Mouse (Mus musculus) forebrain, embryonic 11.5 days (tissue): ENCODE results near the gene Cflar. TPM values are rescaled to one million over a fixed set of nuclear protein-coding genes. Genes with fewer than 3 reads are reported as not detected.

Experiments used
- ATAC-seq: fragments of 200-750 bp; cut with Nextera tagmentation; replicated peaks from 2 replicates; pipeline ENCODE4 v1.8.0; 2017; ENCODE audit warnings: moderate TSS enrichment; ENCODE audit not compliant: low FRiP score
- DNase-seq: peaks from one replicate; pipeline ENCODE4 v3.0.0-alpha.2; 2017; ENCODE audit warnings: low spot score
- H3K27ac ChIP-seq: fragments of 300-500 bp; sonication (generic); 2 replicates; pipeline ENCODE4 v1.5.1; 2014; ENCODE audit warnings: low read depth, low read length
- H3K27me3 ChIP-seq: fragments of 300-500 bp; sonication (generic); 2 replicates; pipeline ENCODE4 v1.6.1; 2014; ENCODE audit warnings: mild to moderate bottlenecking, low read length, mixed read lengths; ENCODE audit not compliant: control insufficient read depth, insufficient read depth
- H3K36me3 ChIP-seq: fragments of 300-500 bp; sonication (generic); 2 replicates; pipeline ENCODE4 v1.6.1; 2014; ENCODE audit warnings: mild to moderate bottlenecking, low read length, moderate library complexity, mixed read lengths; ENCODE audit not compliant: control insufficient read depth, insufficient read depth
- H3K4me1 ChIP-seq: fragments of 300-500 bp; sonication (generic); replicated peaks from 2 replicates; pipeline ENCODE4 v1.6.1; 2014; ENCODE audit warnings: low read length, mixed read lengths; ENCODE audit not compliant: control insufficient read depth, insufficient read depth
- H3K4me2 ChIP-seq: fragments of 300-500 bp; sonication (generic); 2 replicates; pipeline ENCODE4 v1.6.1; 2014; ENCODE audit warnings: low read depth, mild to moderate bottlenecking, low read length, moderate library complexity, mixed read lengths; ENCODE audit not compliant: severe bottlenecking
- H3K4me3 ChIP-seq: fragments of 300-500 bp; sonication (generic); 2 replicates; pipeline ENCODE4 v1.5.1; 2014; ENCODE audit warnings: low read depth, low read length
- H3K9ac ChIP-seq: fragments of 300-500 bp; sonication (generic); 2 replicates; pipeline ENCODE4 v1.6.1; 2014; ENCODE audit warnings: low read length
- H3K9me3 ChIP-seq: fragments of 300-500 bp; sonication (generic); 2 replicates; pipeline ENCODE4 v1.6.1; 2016; ENCODE audit warnings: low read length, mixed read lengths; ENCODE audit not compliant: control insufficient read depth
- WGBS: fragments of 180-500 bp; shearing (Covaris S2); extraction: QIAGEN DNeasy Blood & Tissue Kit; methylation state at CpG from one replicate; pipeline ENCODE4 v1.1.7; 2014; 5-methylcytosine and 5-hydroxymethylcytosine counted together
- polyA plus RNA-seq: library from polyadenylated mRNA; unstranded; fragments of >200 nt; fragmentation: Nextera tagmentation; extraction: Ambion mirVana; gene quantifications from 2 replicates; pipeline ENCODE4 v1.2.1, GENCODE M21; 2014

Cflar gene
- polyA plus RNA-seq, 1 experiment from 2014 or later = 21.3 TPM

- H3K36me3 ChIP-seq = no peaks in the 10 kb centered on the region; the same call in 1 of the 2 replicates
- H3K9me3 ChIP-seq = no peaks in the 10 kb centered on the region
- no peak overlapping the region for H3K9ac ChIP-seq
- no peak overlapping the region for H3K4me3 ChIP-seq
- WGBS = 95% methylated on average over 11 of the region's 11 CpGs
- H3K4me2 ChIP-seq = no peak overlapping the region
- H3K27me3 ChIP-seq = no peaks in the 10 kb centered on the region
- no peak overlapping the region for H3K27ac ChIP-seq
- ATAC-seq = no peak
- no peaks in the 10 kb centered on the region for H3K4me1 ChIP-seq
- DNase-seq = no peak
These were observed 23.0 kb downstream of the Cflar start for GRCm38 (mm10) chr1:58734043-58734920.

- Histone ChIP-seq H3K4me1 (no peaks in the 10 kb centered on the region), H3K4me3 (no peak overlapping the region), H3K27me3 (no peaks in the 10 kb centered on the region), H3K36me3 (no peaks in the 10 kb centered on the region; the same call in 1 of the 2 replicates), H3K4me2 (no peak overlapping the region), H3K9ac (no peak overlapping the region), H3K9me3 (no peaks in the 10 kb centered on the region), H3K27ac (no peak overlapping the region)
- DNase-seq = no peak
- 95% methylated on average over 7 of the region's 7 CpGs for WGBS
- ATAC-seq = no peak
These were observed 24.7 kb downstream of the Cflar start for GRCm38 (mm10) chr1:58735962-58736361.

GRCm38 (mm10) chr1:58736968-58737367 is 25.7 kb downstream of the Cflar start:
- Histone ChIP-seq H3K4me2 (no peak overlapping the region), H3K9me3 (no peaks in the 10 kb centered on the region), H3K27ac (no peak overlapping the region), H3K4me1 (no peaks in the 10 kb centered on the region), H3K27me3 (no peaks in the 10 kb centered on the region), H3K9ac (no peak overlapping the region), H3K4me3 (no peak overlapping the region), H3K36me3 (no peaks in the 10 kb centered on the region; the same call in 1 of the 2 replicates)
- 96% methylated on average over 22 of the region's 22 CpGs for WGBS
- ATAC-seq (no peak), DNase-seq (no peak)

- no peak for ATAC-seq
- Histone ChIP-seq H3K4me3 (no peak overlapping the region), H3K36me3 (no peaks in the 10 kb centered on the region; the same call in 1 of the 2 replicates), H3K9ac (no peak overlapping the region), H3K4me2 (no peak overlapping the region), H3K27me3 (no peaks in the 10 kb centered on the region), H3K4me1 (no peaks in the 10 kb centered on the region), H3K27ac (no peak overlapping the region), H3K9me3 (no peaks in the 10 kb centered on the region)
- no peak for DNase-seq
- WGBS = 96% methylated on average over 7 of the region's 7 CpGs
These were observed 28.2 kb downstream of the Cflar start for GRCm38 (mm10) chr1:58739529-58739928.

GRCm38 (mm10) chr1:58742571-58743021 is 31.3 kb downstream of the Cflar start:
- no peak overlapping the region for H3K27ac ChIP-seq
- ATAC-seq (no peak), DNase-seq (no peak)
- no peaks in the 10 kb centered on the region for H3K4me1 ChIP-seq
- no peak overlapping the region for H3K4me2 ChIP-seq
- no peak overlapping the region for H3K9ac ChIP-seq
- H3K36me3 ChIP-seq = no peaks in the 10 kb centered on the region
- no peaks in the 10 kb centered on the region for H3K9me3 ChIP-seq
- 82% methylated on average over 5 of the region's 5 CpGs for WGBS
- no peaks in the 10 kb centered on the region for H3K27me3 ChIP-seq
- no peak overlapping the region for H3K4me3 ChIP-seq

- ATAC-seq = no peak
- no peaks in the 10 kb centered on the region for H3K27me3 ChIP-seq
- H3K4me2 ChIP-seq = no peak overlapping the region
- H3K9me3 ChIP-seq = no peaks in the 10 kb centered on the region
- DNase-seq = no peak
- H3K36me3 ChIP-seq = no peaks in the 10 kb centered on the region; the same call in 1 of the 2 replicates
- WGBS = 95% methylated on average over 6 of the region's 6 CpGs
- H3K27ac ChIP-seq = no peak overlapping the region
- no peak overlapping the region for H3K9ac ChIP-seq
- H3K4me3 ChIP-seq = no peak overlapping the region
- H3K4me1 ChIP-seq = no peaks in the 10 kb centered on the region
These were observed 31.9 kb downstream of the Cflar start for GRCm38 (mm10) chr1:58743252-58743651.

GRCm38 (mm10) chr1:58744645-58745044 is 33.3 kb downstream of the Cflar start:
- no peaks in the 10 kb centered on the region for H3K27me3 ChIP-seq
- H3K4me2 ChIP-seq = no peak overlapping the region
- DNase-seq = no peak
- no peak overlapping the region for H3K27ac ChIP-seq
- no peaks in the 10 kb centered on the region for H3K4me1 ChIP-seq
- no peaks in the 10 kb centered on the region for H3K9me3 ChIP-seq
- H3K36me3 ChIP-seq = no peaks in the 10 kb centered on the region; the same call in 1 of the 2 replicates
- WGBS = 93% methylated on average over 7 of the region's 7 CpGs
- H3K9ac ChIP-seq = no peak overlapping the region
- ATAC-seq = no peak
- H3K4me3 ChIP-seq = no peak overlapping the region

GRCm38 (mm10) chr1:58746880-58747279 is 35.6 kb downstream of the Cflar start:
- no peak overlapping the region for H3K9ac ChIP-seq
- no peaks in the 10 kb centered on the region for H3K4me1 ChIP-seq
- H3K9me3 ChIP-seq = no peaks in the 10 kb centered on the region
- ATAC-seq (no peak), DNase-seq (peak; percentile 53)
- H3K27me3 ChIP-seq = no peaks in the 10 kb centered on the region
- H3K36me3 ChIP-seq = no peaks in the 10 kb centered on the region; the same call in 1 of the 2 replicates
- 72% methylated on average over 9 of the region's 9 CpGs for WGBS
- H3K4me3 ChIP-seq = no peak overlapping the region
- H3K27ac ChIP-seq = no peak overlapping the region
- H3K4me2 ChIP-seq = no peak overlapping the region

GRCm38 (mm10) chr1:58759451-58759850 is 48.1 kb downstream of the Cflar start:
- no peaks in the 10 kb centered on the region for H3K27me3 ChIP-seq
- H3K4me3 ChIP-seq = no peak overlapping the region
- H3K9me3 ChIP-seq = no peaks in the 10 kb centered on the region
- H3K9ac ChIP-seq = no peak overlapping the region
- no peak overlapping the region for H3K27ac ChIP-seq
- ATAC-seq = no peak
- 91% methylated on average over 3 of the region's 3 CpGs for WGBS
- H3K4me1 ChIP-seq = no peaks in the 10 kb centered on the region
- H3K36me3 ChIP-seq = no peaks in the 10 kb centered on the region
- DNase-seq = no peak
- no peak overlapping the region for H3K4me2 ChIP-seq
